Mouse (Mus musculus) forebrain, embryonic 14.5 days (tissue): ENCODE results near the gene Sox18. TPM values are rescaled to one million over a fixed set of nuclear protein-coding genes. Genes with fewer than 3 reads are reported as not detected.

Experiments
- ATAC-seq: fragments of 200-750 bp; cut with Nextera tagmentation; 2 replicates; pipeline ENCODE4 v1.8.0; 2017; ENCODE audit warnings: mild to moderate bottlenecking, moderate library complexity
- DNase-seq: peaks from one replicate; pipeline ENCODE4 v3.0.0-alpha.2; 2015; ENCODE audit warnings: low spot score
- H3K27ac ChIP-seq: fragments of 300-500 bp; sonication (generic); 2 replicates; pipeline ENCODE4 v1.5.1; 2014; ENCODE audit warnings: low read depth, mild to moderate bottlenecking, control low read depth, low read length, moderate library complexity
- H3K27me3 ChIP-seq: fragments of 300-500 bp; sonication (generic); replicated peaks from 2 replicates; pipeline ENCODE4 v1.6.1; 2014; ENCODE audit warnings: low read length, control low read depth, mixed read lengths; ENCODE audit not compliant: control insufficient read depth, insufficient read depth
- H3K36me3 ChIP-seq: fragments of 300-500 bp; sonication (generic); 2 replicates; pipeline ENCODE4 v1.6.1; 2014; ENCODE audit warnings: low read length, control low read depth; ENCODE audit not compliant: control insufficient read depth, insufficient read depth
- H3K4me1 ChIP-seq: fragments of 300-500 bp; sonication (generic); 2 replicates; pipeline ENCODE4 v1.6.1; 2014; ENCODE audit warnings: antibody characterized with exemption, low read length, control low read depth; ENCODE audit not compliant: control insufficient read depth, insufficient read depth
- H3K4me2 ChIP-seq: fragments of 300-500 bp; sonication (generic); 2 replicates; pipeline ENCODE4 v1.6.1; 2014; ENCODE audit warnings: mild to moderate bottlenecking, control low read depth, low read length
- H3K4me3 ChIP-seq: fragments of 300-500 bp; sonication (generic); 2 replicates; pipeline ENCODE4 v1.5.1; 2014; ENCODE audit warnings: low read depth, low read length, control low read depth
- H3K9ac ChIP-seq: fragments of 300-500 bp; sonication (generic); 2 replicates; pipeline ENCODE4 v1.6.1; 2014; ENCODE audit warnings: mild to moderate bottlenecking, low read length, control low read depth, moderate library complexity
- H3K9me3 ChIP-seq: fragments of 300-500 bp; sonication (generic); replicated peaks from 2 replicates; pipeline ENCODE4 v1.6.1; 2016; ENCODE audit warnings: low read length, control low read depth, mixed read lengths; ENCODE audit not compliant: control insufficient read depth
- WGBS: fragments of 180-500 bp; shearing (Covaris S2); extraction: QIAGEN DNeasy Blood & Tissue Kit; methylation state at CpG from one replicate; pipeline ENCODE4 v1.1.7; 2014; 5-methylcytosine and 5-hydroxymethylcytosine counted together
- polyA plus RNA-seq: library from polyadenylated mRNA; unstranded; fragments of >200 nt; fragmentation: Nextera tagmentation; extraction: Ambion mirVana; gene quantifications from 2 replicates; pipeline ENCODE4 v1.2.1, GENCODE M21; 2014

The Sox18 gene
- polyA plus RNA-seq, 1 experiment from 2014 or later, result 12.5 TPM

GRCm38 (mm10) chr2:181687586-181687985 is 16.1 kb upstream of the Sox18 start:
- H3K27me3 ChIP-seq, result no peaks in the 10 kb centered on the region
- no peak overlapping the region for H3K9ac ChIP-seq
- H3K9me3 ChIP-seq, result no peaks in the 10 kb centered on the region
- ATAC-seq (no peak), DNase-seq (no peak)
- H3K4me2 ChIP-seq, result no peak overlapping the region
- no peak overlapping the region for H3K27ac ChIP-seq
- WGBS, result 94% methylated on average over 8 of the region's 8 CpGs
- H3K4me1 ChIP-seq, result peaks cover 4% of the 10 kb centered on the region; the same call in 1 of the 2 replicates
- H3K36me3 ChIP-seq, result peaks cover 45% of the 10 kb centered on the region
- no peak overlapping the region for H3K4me3 ChIP-seq

- Histone ChIP-seq H3K27me3 (no peaks in the 10 kb centered on the region), H3K27ac (no peak overlapping the region), H3K36me3 (peaks cover 45% of the 10 kb centered on the region), H3K9ac (no peak overlapping the region), H3K9me3 (no peaks in the 10 kb centered on the region), H3K4me2 (no peak overlapping the region), H3K4me3 (no peak overlapping the region), H3K4me1 (peaks cover 3% of the 10 kb centered on the region; the same call in 1 of the 2 replicates)
- ATAC-seq (no peak), DNase-seq (no peak)
- WGBS, result 94% methylated on average over 4 of the region's 4 CpGs
These were observed 14.2 kb upstream of the Sox18 start for GRCm38 (mm10) chr2:181685686-181686085.

- Histone ChIP-seq H3K9me3 (no peaks in the 10 kb centered on the region), H3K4me2 (no peak overlapping the region), H3K4me3 (no peak overlapping the region), H3K36me3 (peaks cover 41% of the 10 kb centered on the region), H3K27me3 (no peaks in the 10 kb centered on the region), H3K27ac (no peak overlapping the region), H3K4me1 (peaks cover 5% of the 10 kb centered on the region; the same call in 1 of the 2 replicates), H3K9ac (no peak overlapping the region)
- ATAC-seq (no peak), DNase-seq (no peak)
- 85% methylated on average over 1 of the region's 1 CpGs for WGBS
These were observed 13.3 kb upstream of the Sox18 start for GRCm38 (mm10) chr2:181684713-181685112.

- Histone ChIP-seq H3K9me3 (no peaks in the 10 kb centered on the region), H3K27me3 (no peaks in the 10 kb centered on the region), H3K4me1 (peaks cover 7% of the 10 kb centered on the region; the same call in 1 of the 2 replicates), H3K4me2 (no peak overlapping the region), H3K36me3 (peaks cover 30% of the 10 kb centered on the region), H3K4me3 (no peak overlapping the region), H3K9ac (no peak overlapping the region), H3K27ac (no peak overlapping the region)
- 63% methylated on average over 4 of the region's 4 CpGs for WGBS
- no peak for DNase-seq
- no peak for ATAC-seq
These were observed 11.9 kb upstream of the Sox18 start for GRCm38 (mm10) chr2:181683381-181683780.

- H3K9me3 ChIP-seq, result no peaks in the 10 kb centered on the region
- H3K4me3 ChIP-seq, result no peak overlapping the region
- no peak for DNase-seq
- H3K36me3 ChIP-seq, result peaks cover 19% of the 10 kb centered on the region
- H3K9ac ChIP-seq, result no peak overlapping the region
- no peak overlapping the region for H3K4me2 ChIP-seq
- no peak overlapping the region for H3K27ac ChIP-seq
- H3K4me1 ChIP-seq, result peaks cover 7% of the 10 kb centered on the region; the same call in 1 of the 2 replicates
- 100% methylated on average over 1 of the region's 1 CpGs for WGBS
- H3K27me3 ChIP-seq, result no peaks in the 10 kb centered on the region
- ATAC-seq, result no peak
These were observed 10.5 kb upstream of the Sox18 start for GRCm38 (mm10) chr2:181681978-181682377.

- Histone ChIP-seq H3K4me3 (peak overlapping the region; percentile 59), H3K4me1 (peaks cover 8% of the 10 kb centered on the region; the same call in 1 of the 2 replicates), H3K27me3 (no peaks in the 10 kb centered on the region), H3K9ac (peak overlapping the region; percentile 90), H3K9me3 (no peaks in the 10 kb centered on the region), H3K4me2 (peak overlapping the region; percentile 93), H3K36me3 (0 out of 2 replicates have a peak, but pooled peaks cover 8% of the 10 kb centered on the region), H3K27ac (0 out of 2 replicates have a peak overlapping the region, but pooled peaks have one; percentile 14)
- WGBS, result 18% methylated on average over 7 of the region's 7 CpGs
- ATAC-seq, result peak; percentile 19
- DNase-seq, result peak; percentile 22
These were observed 9.3 kb upstream of the Sox18 start for GRCm38 (mm10) chr2:181680716-181681117.

- WGBS, result under 1% methylated on average over 60 of the region's 69 CpGs
- Histone ChIP-seq H3K27me3 (no peaks in the 10 kb centered on the region), H3K27ac (peak within 1 kb of the TSS; percentile 29), H3K4me2 (peak within 1 kb of the TSS; percentile 93), H3K4me1 (peaks cover 10% of the 10 kb centered on the region; the same call in 1 of the 2 replicates), H3K9ac (peak within 1 kb of the TSS; percentile 90), H3K4me3 (peak within 1 kb of the TSS; percentile 59), H3K9me3 (no peaks in the 10 kb centered on the region), H3K36me3 (0 out of 2 replicates have a peak, but pooled peaks cover 7% of the 10 kb centered on the region)
- ATAC-seq, result peak; percentile 72
- peak; percentile 78 for DNase-seq
These were observed 8.7 kb upstream of the Sox18 start, which contains the start of gene Tcea2 for GRCm38 (mm10) chr2:181679951-181680715. TSS of gene Tcea2 (plus strand) at chr2:181680310.

- no peaks in the 10 kb centered on the region for H3K36me3 ChIP-seq
- no peaks in the 10 kb centered on the region for H3K9me3 ChIP-seq
- DNase-seq, result peak; percentile 88
- peak; percentile 60 for ATAC-seq
- no peak overlapping the region for H3K9ac ChIP-seq
- no peaks in the 10 kb centered on the region; the same call in 1 of the 2 replicates for H3K27me3 ChIP-seq
- H3K4me1 ChIP-seq, result peaks cover 10% of the 10 kb centered on the region; the same call in 1 of the 2 replicates
- WGBS, result 41% methylated on average over 1 of the region's 1 CpGs
- H3K4me3 ChIP-seq, result no peak overlapping the region
- no peak overlapping the region for H3K4me2 ChIP-seq
- H3K27ac ChIP-seq, result no peak overlapping the region
These were observed 7.3 kb upstream of the Sox18 start for GRCm38 (mm10) chr2:181678780-181679179.

- DNase-seq, result no peak
- WGBS, result 61% methylated on average over 3 of the region's 3 CpGs
- Histone ChIP-seq H3K27me3 (peaks cover 8% of the 10 kb centered on the region), H3K4me1 (peaks cover 10% of the 10 kb centered on the region; the same call in 1 of the 2 replicates), H3K9ac (no peak overlapping the region), H3K4me2 (no peak overlapping the region), H3K27ac (peak overlapping the region; percentile 39; the same call in 1 of the 2 replicates), H3K9me3 (no peaks in the 10 kb centered on the region), H3K4me3 (no peak overlapping the region), H3K36me3 (no peaks in the 10 kb centered on the region)
- no peak for ATAC-seq
These were observed 6.3 kb upstream of the Sox18 start for GRCm38 (mm10) chr2:181677755-181678098.
